Mouse (Mus musculus) midbrain, postnatal 0 days (tissue): ENCODE data around the gene C8g. TPM values are rescaled to one million over a fixed set of nuclear protein-coding genes. Genes with fewer than 3 reads are reported as not detected.

Experiments
- ATAC-seq: fragments of 200-750 bp; cut with Nextera tagmentation; 2 replicates; pipeline ENCODE4 v1.8.0; 2017; ENCODE audit warnings: moderate number of reproducible peaks, mild to moderate bottlenecking, moderate TSS enrichment, moderate library complexity; ENCODE audit not compliant: low FRiP score
- DNase-seq: peaks from one replicate; pipeline ENCODE4 v3.0.0-alpha.2; 2015; ENCODE audit warnings: low spot score
- H3K27ac ChIP-seq: fragments of 300-500 bp; sonication (generic); 2 replicates; pipeline ENCODE4 v1.5.1; 2014; ENCODE audit warnings: low read depth, mild to moderate bottlenecking, low read length, mixed read lengths
- H3K27me3 ChIP-seq: fragments of 300-500 bp; sonication (generic); 2 replicates; pipeline ENCODE4 v1.6.1; 2014; ENCODE audit warnings: low read length, control low read depth, mixed read lengths; ENCODE audit not compliant: insufficient read depth
- H3K36me3 ChIP-seq: fragments of 300-500 bp; sonication (generic); 2 replicates; pipeline ENCODE4 v1.6.1; 2014; ENCODE audit warnings: low read length, control low read depth, mixed read lengths; ENCODE audit not compliant: insufficient read depth
- H3K4me1 ChIP-seq: fragments of 300-500 bp; sonication (generic); 2 replicates; pipeline ENCODE4 v1.6.1; 2014; ENCODE audit warnings: mild to moderate bottlenecking, control low read depth, antibody characterized with exemption, low read length, mixed read lengths; ENCODE audit not compliant: insufficient read depth
- H3K4me2 ChIP-seq: fragments of 300-500 bp; sonication (generic); 2 replicates; pipeline ENCODE4 v1.6.1; 2014; ENCODE audit warnings: low read depth, mild to moderate bottlenecking, low read length, mixed read lengths; ENCODE audit not compliant: poor library complexity, severe bottlenecking
- H3K4me3 ChIP-seq: fragments of 300-500 bp; sonication (generic); 2 replicates; pipeline ENCODE4 v1.5.1; 2014; ENCODE audit warnings: low read depth, mild to moderate bottlenecking, low read length, moderate library complexity
- H3K9ac ChIP-seq: fragments of 300-500 bp; sonication (generic); replicated peaks from 2 replicates; pipeline ENCODE4 v1.6.1; 2014; ENCODE audit warnings: mild to moderate bottlenecking, low read length, moderate library complexity, mixed read lengths; ENCODE audit not compliant: poor library complexity, severe bottlenecking
- H3K9me3 ChIP-seq: fragments of 300-500 bp; sonication (generic); 2 replicates; pipeline ENCODE4 v1.6.1; 2016; ENCODE audit warnings: low read length, control low read depth
- CTCF ChIP-seq: IDR thresholded peaks from 2 replicates; pipeline ENCODE4 v1.5.1; 2016; ENCODE audit warnings: antibody characterized with exemption, mild to moderate bottlenecking
- WGBS: fragments of 180-500 bp; shearing (Covaris S2); extraction: QIAGEN DNeasy Blood & Tissue Kit; methylation state at CpG from one replicate; pipeline ENCODE4 v1.1.7; 2014; 5-methylcytosine and 5-hydroxymethylcytosine counted together
- polyA plus RNA-seq: library from polyadenylated mRNA; unstranded; fragments of >200 nt; fragmentation: Nextera tagmentation; extraction: Ambion mirVana; gene quantifications from 2 replicates; pipeline ENCODE4 v1.2.1, GENCODE M21; 2015
- total RNA-seq: library from RNA; depleted of rRNA; stranded (reverse); fragments of >200 nt; gene quantifications from 2 replicates; pipeline ENCODE4 v1.2.3, GENCODE M21; 2014

C8g gene
- total and polyA plus RNA-seq, 2 experiments from 2014 or later, result 4.4 to 6.8 TPM

DNA sequence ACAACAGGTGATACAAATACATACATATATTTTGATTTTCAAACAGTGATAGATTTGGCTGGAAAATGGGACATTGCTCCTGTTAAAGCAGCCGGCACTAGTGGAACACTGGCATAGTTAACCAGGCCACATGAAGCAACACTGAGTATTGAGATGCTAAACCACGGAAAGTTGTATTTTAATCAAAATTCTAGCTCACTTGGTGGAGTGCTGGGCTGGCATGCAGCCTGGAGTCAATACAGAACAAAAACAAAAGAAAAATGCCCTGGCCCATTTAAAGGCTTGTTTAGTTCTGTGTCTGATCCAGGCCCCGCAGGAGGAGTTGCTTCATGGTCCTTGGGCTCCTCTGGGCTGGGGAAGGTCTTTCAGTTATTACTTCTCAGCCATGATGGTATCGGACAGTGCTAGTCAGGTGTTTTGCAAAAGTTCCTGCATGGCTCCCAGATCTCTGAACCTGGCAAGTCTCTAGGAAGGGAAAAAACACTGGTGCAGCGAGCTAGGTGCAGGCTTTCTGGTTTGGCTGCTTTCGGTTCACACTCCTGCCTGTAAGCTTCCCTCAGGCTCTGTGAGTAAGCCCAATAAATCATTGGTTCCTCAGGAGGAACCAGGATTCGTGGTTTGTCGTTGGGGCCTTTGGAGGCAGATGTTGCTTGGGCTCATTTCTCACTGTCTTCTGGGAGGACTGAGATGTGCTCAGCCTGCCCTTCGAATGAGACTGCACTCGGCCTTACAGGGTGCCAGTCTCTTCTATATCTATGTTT, 21.8 kb downstream of the C8g start:
- no peak for TF ChIP-seq CTCF
- Histone ChIP-seq H3K9me3 (no peaks in the 10 kb centered on the region), H3K27ac (no peak overlapping the region), H3K36me3 (no peaks in the 10 kb centered on the region), H3K9ac (no peak overlapping the region), H3K4me3 (no peak overlapping the region), H3K4me2 (no peak overlapping the region), H3K27me3 (no peaks in the 10 kb centered on the region), H3K4me1 (no peaks in the 10 kb centered on the region)
- DNase-seq (no peak), ATAC-seq (no peak)
- WGBS, result 75% methylated on average over 10 of the region's 10 CpGs

DNA sequence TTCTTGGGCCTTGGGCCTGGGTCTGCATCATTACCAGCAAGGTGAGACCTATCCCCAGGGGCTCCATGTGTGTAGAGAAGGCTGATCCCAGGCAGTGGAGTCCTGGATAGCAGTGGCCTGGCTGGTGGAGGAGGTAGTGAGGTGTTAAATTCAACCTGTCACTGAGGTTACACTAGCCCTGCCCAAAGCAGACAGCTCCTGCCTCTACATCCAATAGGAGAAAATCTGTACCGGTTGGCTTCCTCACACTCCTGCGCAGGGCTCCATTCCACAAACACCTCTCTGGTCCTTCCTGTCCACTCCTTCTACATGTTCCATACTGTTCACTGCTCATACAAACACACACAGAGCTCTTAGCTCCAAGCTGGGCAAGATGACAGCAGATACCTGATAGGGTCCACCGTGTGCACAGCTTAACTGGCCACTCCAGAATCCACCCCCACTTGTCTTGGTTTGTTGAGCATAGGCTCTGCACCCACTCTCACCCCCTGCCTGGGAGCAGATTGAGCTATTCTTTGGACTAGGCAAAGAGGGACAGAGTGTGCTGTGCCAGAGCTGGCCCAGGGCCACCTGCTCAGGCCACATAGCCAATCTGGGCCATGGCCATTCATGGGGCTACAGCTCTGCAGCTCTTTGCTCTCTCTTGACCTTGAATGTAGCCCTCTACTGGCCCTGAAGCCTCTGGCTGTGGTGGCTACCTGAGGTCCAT, 23.4 kb downstream of the C8g start:
- no peaks in the 10 kb centered on the region for H3K9me3 ChIP-seq
- DNase-seq (peak; percentile 16), ATAC-seq (no peak)

DNA sequence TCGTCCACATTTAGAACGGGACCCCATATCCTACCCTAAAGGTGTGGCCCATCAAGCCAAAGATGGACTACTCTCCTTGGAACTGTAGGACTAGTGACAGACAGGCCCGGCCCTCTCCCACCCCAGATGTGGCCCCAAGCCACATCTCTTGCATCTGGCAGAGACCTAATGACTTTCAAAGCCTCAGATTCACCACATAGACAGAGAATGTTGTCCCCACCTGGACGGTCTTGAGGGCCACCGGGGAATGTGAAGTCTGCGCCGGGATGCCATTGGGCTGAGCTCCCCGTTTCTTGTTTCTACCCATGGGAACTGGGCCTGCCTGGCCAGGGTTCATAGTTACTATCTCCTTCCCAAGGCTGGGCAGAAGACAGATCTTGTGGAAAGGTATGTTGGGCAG, 24.0 kb downstream of the C8g start:
- Histone ChIP-seq H3K4me2 (no peak overlapping the region), H3K4me1 (no peaks in the 10 kb centered on the region), H3K4me3 (no peak overlapping the region), H3K9me3 (no peaks in the 10 kb centered on the region), H3K9ac (no peak overlapping the region), H3K27me3 (no peaks in the 10 kb centered on the region), H3K27ac (no peak overlapping the region), H3K36me3 (no peaks in the 10 kb centered on the region)
- DNase-seq (no peak), ATAC-seq (no peak)
- no peak for TF ChIP-seq CTCF
- WGBS, result 90% methylated on average over 8 of the region's 8 CpGs

More for the DNA sequence above, 23.4 kb downstream of the C8g start:
- no peaks in the 10 kb centered on the region for H3K27me3 ChIP-seq
- no peak overlapping the region for H3K27ac ChIP-seq
- no peaks in the 10 kb centered on the region for H3K36me3 ChIP-seq
- no peaks in the 10 kb centered on the region for H3K4me1 ChIP-seq
- H3K4me3 ChIP-seq, result no peak overlapping the region
- H3K9ac ChIP-seq, result no peak overlapping the region
- WGBS, result 90% methylated on average over 3 of the region's 3 CpGs
- TF ChIP-seq CTCF, result no peak
- H3K4me2 ChIP-seq, result no peak overlapping the region

DNA sequence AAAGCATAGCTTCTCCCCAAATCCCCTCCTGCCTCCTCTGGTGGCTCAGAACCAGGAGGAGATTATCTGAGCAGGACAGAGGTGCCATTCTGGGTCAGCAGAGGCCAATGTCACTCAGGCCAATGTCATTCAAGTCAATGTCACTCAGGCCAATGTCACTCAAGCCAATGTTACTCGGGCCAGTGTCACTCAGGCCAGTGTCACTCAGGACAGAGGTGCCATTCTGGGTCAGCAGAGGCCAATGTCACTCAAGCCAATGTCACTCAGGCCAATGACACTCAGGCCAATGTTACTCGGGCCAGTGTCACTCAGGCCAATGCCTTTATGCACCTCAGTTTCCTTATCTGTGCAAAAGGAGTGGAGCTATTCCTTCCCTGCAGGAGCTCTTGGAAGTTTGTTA, 29.0 kb downstream of the C8g start:
- no peaks in the 10 kb centered on the region for H3K27me3 ChIP-seq
- DNase-seq (no peak), ATAC-seq (no peak)
- no peak overlapping the region for H3K9ac ChIP-seq
- H3K4me1 ChIP-seq, result no peaks in the 10 kb centered on the region
- no peak overlapping the region for H3K27ac ChIP-seq
- H3K9me3 ChIP-seq, result no peaks in the 10 kb centered on the region
- no peak for TF ChIP-seq CTCF
- no peaks in the 10 kb centered on the region for H3K36me3 ChIP-seq
- no peak overlapping the region for H3K4me2 ChIP-seq
- 68% methylated on average over 2 of the region's 2 CpGs for WGBS
- no peak overlapping the region for H3K4me3 ChIP-seq

DNA sequence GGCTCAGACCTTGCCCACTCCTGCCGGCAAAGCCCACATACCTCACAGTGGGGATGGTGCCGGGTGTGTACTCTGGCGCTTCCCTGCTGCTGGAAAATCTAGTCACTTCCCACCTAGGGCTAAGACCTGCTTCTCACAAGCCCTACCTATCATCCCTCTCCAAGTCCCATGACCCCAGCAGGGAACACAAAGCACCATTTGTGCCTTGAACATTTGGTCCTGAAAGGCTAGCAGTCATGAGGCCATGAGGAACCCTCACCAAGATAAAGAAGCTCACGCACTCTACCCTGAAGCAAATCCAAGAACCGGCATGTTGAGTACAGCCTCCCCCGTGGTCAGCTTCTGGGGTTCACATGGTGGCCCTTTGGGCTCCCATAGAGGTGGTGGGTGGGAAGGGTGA, 31.6 kb downstream of the C8g start, which contains the start of gene Ptgds:
Gene Ptgds (minus strand): TSS at position 78 of the 400 bp plus-strand sequence.
- WGBS, result 69% methylated on average over 6 of the region's 6 CpGs
- ATAC-seq, result no peak
- Histone ChIP-seq H3K27ac (no peak within 1 kb of the TSS), H3K4me2 (no peak within 1 kb of the TSS), H3K9me3 (no peaks in the 10 kb centered on the region), H3K9ac (no peak within 1 kb of the TSS), H3K4me3 (no peak within 1 kb of the TSS), H3K4me1 (no peaks in the 10 kb centered on the region), H3K27me3 (no peaks in the 10 kb centered on the region), H3K36me3 (no peaks in the 10 kb centered on the region)
- no peak for TF ChIP-seq CTCF
- DNase-seq, result no peak
